Mouse (Mus musculus): ENCODE data around the gene Apba1. TPM values are rescaled to one million over a fixed set of nuclear protein-coding genes. Genes with fewer than 3 reads are reported as not detected.
A peak's percentile ranks its signal among the peaks of the same experiment; 100 is the strongest.

The Apba1 gene
- total RNA-seq, 2 experiments from 2014 or later = 7.3 to 7.6 TPM

DNA sequence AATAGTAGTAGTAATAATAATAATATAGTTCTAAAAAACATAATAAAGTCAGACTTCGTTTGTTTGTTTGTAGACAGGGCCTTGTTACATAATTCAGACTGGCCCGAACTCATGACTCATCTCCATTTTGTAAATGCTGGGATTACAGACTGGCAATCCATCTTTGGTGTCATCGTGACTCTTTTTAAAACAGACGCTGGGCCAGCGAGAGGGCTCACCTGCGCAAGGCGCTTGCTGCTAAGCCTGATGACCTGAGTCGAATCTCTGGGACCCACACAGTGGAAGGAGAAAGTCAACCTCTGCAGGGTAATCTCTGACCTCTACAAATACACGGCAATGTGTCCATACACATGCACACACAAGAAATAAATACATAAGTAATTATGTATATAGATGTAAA lies 207.7 kb downstream of the Apba1 start:
- no peak for DNase-seq
- intact Hi-C loops (cut with DNase I) = loop anchor here (10.0 kb wide), 2 partner anchors 392 to 422 kb away; no protein-coding TSS in a partner anchor

DNA sequence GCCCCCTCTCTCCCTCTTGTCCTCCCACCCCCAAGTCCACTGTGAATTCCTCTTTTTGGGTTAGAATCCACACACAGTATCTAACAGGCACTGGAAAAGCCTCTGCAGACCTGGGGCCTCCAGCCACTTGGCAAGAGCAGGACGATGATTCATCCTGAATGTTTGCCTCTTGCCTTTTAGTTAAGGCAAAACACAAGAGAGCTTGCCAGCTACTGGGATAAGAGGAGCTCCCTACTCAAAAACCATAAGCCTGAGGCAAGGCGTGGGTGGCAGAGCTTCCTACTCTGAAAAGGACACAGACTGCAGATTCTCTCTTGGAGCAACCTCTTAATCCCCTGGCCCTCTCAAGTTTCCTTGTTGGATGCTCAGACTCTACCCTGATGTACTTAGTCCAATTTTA lies 208.5 kb downstream of the Apba1 start:
- DNase-seq = peak; percentile 83 to 86
- intact Hi-C loops (cut with DNase I) = loop anchor here (10.0 kb wide), 2 partner anchors 392 to 422 kb away; no protein-coding TSS in a partner anchor

DNA sequence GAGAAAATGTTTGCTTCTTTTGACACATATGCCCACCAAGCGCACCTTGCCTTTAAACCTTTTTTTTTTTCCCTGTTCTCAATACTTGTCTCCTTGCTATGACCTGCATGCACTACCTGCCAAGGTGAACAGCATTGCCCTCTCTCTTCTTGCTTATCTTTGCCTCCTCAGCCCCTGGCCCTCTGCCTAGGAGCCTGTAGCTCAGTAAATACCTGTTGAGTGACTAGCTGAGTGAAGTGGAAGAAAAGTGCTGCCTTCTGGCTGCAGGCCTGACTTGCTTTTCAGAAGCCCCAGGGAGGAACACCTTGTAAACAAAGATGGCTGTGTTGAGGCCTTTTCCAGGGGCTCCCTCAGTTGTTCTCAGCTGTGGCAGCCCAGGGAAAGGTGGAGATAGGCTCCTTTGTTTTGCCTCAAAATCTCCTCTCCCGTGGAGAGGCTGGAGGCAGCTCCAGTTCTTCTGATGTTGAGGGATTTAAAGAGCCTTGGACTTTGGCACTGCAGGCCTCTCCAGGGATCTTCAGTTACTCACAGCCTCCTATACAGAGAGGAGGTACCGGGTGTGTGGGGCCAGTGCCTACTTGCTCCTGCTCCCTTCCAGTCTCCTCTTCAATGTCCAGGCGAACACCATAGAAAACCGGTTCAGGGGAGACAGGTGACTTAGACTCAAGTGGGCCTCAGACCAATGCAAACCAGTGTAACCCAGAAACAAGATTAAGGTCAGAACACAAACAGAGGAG lies 209.6 kb downstream of the Apba1 start:
- intact Hi-C loops (cut with DNase I) = loop anchor here (10.0 kb wide), 2 partner anchors 393 to 423 kb away; no protein-coding TSS in a partner anchor
- DNase-seq = peak; percentile 75

DNA sequence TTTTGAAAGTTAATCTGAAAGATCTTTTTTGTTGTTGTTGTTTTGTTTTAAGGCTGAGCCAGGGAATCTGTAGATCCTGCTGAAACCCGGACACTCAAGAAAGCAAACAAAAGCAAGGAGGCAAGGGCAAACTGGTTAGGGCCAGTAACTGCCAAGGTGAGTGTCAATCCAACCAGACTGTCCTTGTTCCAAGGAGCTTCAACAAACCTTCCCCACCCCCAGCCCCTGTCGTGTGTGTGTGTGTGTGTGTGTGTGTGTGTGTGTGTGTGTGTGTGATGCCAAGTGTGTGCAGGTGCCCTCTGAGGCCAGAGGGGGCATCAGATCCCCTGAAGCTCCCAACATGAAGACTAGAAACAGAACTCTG lies 210.2 kb downstream of the Apba1 start:
- no peak for DNase-seq
- intact Hi-C loops (cut with DNase I) = loop anchor here (10.0 kb wide), 2 partner anchors 394 to 424 kb away; no protein-coding TSS in a partner anchor

DNA sequence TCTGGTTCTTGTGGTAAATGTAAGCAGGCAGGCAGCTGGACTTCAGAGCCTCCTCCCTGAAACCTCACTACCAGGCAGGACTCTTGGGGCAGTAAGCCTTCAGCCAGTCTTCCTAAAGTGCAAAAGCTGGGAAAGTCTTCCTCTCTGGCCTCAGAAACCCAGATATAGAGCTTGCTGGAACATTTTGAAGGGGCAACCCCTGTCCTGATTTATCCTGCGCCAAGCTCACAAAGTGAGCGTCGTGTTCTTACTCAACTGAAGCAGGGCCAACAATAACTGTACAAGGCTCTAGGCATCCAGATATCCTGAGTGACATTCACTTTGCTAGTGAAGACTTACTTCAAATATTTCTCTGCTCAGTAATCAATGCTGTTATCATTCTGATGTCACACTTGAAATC lies 211.7 kb downstream of the Apba1 start:
- DNase-seq = peak in 1 of 2 experiments; percentile 28
- intact Hi-C loops (cut with DNase I) = no loop called here

DNA sequence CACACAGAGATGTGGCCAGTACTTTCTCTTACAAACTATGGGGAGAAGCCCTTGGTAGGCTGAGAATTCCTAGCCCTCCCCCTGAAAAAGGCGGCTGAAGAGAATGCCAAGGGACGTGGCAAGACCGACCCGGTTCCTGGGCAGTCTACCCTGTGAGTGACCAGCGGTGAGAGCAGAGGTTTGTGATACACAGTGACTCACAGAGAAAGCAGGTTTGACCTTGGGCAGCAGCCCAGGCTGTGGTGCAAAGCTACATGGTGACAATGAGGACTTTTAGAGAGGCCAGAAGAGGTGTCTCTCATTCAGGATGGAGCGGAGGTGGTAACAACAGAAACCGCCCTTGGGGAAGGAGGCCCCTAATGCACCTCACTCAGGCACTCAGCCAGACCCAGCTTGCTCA lies 212.7 kb downstream of the Apba1 start:
- peak; percentile 62 to 63 for DNase-seq
- intact Hi-C loops (cut with DNase I) = no loop called here

DNA sequence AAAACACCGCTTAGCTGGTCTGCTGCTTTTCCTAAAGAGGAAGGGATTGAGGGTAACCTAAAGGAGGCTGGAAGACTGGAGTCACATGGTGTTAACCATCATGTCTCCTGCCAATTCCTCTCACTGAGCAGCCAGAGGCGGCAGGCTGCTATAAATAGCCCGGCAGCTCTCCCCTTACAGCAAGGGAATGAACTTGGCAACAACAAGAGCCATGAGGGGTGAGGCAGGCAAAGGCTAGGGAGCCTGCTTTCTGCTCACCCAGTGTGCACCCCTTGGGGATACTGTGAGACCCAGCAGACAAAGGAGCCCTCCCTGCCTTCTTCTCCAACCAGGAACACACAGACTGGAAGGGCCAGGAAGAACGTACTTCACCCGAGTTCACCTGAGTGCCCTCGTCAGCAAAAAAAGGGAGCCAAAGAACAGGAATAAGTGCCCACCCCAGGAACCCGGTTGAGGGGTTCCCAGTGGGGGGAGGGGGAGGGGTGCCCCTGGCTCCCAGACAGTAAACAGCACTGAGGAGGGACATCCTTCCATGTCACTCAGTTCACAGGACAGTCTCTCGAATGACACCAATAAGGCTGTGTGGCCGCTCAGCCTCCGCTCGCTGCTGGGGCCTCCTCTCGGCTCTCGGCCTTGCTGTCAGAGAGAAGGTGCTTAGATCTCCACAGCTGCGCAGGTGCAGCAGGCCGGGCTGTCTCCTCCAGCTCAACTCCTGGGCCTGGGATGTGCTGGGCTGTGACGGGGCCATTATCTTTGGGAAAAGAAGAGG lies 214.4 kb downstream of the Apba1 start:
- peak; percentile 79 to 86 for DNase-seq
- intact Hi-C loops (cut with DNase I) = loop anchor here (2.0 kb wide), 1 partner anchor 58 kb away; the partner anchor contains the start of gene Fam189a2

DNA sequence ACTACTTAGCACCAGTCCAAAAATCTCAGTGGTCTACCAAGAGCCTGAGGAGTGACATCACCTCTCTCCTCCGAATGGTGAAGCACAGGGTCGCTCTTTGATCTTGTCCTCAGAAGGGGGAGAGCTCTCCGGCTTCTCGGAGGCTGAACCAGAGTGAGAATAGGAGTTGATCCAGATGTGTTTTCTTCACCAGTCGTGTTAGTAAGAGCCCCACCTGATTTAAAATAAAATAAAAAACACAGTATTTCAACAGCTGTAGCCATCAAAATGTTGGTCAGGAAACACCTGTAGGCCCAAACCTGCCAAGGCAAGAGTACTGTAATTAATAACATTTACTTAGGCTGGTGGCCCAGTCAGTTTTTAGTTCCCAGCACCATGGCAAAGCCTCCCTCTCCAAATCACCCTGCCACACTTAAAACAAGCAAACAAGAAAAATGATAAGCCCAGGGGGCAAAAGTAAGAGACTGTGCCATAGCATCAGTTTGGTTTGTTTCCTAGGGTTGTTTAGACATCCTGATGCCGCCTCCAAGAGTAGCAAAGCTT lies 219.3 kb downstream of the Apba1 start:
- intact Hi-C loops (cut with DNase I) = no loop called here
- DNase-seq = no peak

DNA sequence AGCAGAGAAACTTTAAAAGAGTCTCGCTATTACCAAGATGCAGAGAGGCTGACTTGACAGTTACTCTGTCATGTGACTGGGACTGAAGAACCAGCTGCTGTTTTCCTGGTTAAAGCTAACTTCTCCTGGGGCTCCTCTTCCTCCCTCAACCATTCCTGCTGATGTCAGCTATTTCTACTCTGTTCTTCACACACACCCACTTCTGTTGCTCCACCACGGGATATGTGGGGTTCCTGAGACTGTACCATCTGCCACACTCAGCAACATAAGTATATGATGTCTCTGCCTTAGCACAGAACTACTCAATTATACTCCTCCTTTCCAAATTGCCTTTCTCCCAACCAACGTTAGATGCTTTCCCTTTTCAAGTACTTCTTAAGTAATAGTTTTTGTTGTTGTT lies 221.9 kb downstream of the Apba1 start:
- intact Hi-C loops (cut with DNase I) = loop anchor here (5.0 kb wide), 1 partner anchor 122 kb away; no protein-coding TSS in a partner anchor
- DNase-seq = no peak

DNA sequence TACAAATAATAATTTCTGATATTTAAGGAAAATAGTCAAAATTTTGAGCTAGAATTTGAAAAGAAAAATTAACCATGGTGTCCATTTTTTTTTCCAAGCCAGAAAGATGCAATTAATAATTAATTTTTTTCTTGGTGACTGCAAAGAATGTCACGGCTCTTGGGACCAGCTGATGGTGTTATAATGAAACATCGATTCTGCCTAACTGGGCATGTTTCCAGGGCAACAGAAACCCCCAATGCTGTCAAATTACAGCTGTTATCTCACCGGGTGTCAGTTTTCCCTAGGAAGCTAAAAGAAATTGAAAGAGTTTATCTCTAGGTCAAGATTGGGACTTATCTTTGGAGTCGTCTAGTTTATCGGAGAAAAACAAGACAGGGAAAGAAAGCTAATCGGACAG lies 225.5 kb downstream of the Apba1 start:
- no peak for DNase-seq
- intact Hi-C loops (cut with DNase I) = loop anchor here (5.0 kb wide), 1 partner anchor 118 kb away; no protein-coding TSS in a partner anchor

DNA sequence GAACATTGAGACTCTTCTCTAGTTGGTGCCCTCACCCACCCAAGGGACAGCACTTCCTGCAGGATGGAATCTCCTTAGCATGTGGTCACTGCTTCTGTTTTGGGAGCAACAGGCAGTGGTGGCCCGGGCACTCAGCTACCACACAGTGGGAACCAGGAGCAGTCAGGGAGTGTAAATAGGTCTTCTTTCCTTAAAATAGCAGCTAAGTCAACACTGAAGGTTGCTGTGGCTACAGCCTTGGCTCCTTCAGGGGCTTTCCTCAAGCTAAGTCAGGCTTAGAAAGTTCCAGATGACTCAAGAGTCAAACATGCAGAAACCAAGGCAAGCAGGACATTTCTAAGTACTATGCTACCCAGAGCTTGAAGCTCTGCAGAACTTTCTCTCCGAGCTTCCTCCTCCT lies 228.6 kb downstream of the Apba1 start:
- intact Hi-C loops (cut with DNase I) = no loop called here
- DNase-seq = peak; percentile 34 to 38

DNA sequence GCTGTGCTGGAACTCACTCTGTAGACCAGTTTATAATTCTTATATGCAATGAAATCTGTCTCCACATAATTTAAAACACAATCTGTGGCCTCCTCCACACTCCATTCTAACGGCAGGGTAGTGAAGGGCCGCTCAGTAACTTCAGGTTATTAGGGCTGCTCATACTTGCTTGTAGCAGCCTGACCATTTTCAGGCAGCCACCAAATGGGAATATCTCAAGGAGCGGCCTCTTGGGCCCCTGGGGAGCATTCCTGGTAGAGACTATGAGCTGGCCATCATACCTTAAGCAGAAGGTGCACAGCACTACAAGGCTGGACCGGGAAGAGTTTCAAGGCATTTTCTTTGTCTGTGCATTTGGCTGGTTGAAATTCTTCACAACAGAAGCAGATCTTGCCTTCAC lies 229.5 kb downstream of the Apba1 start:
- intact Hi-C loops (cut with DNase I) = no loop called here
- no peak for DNase-seq

DNA sequence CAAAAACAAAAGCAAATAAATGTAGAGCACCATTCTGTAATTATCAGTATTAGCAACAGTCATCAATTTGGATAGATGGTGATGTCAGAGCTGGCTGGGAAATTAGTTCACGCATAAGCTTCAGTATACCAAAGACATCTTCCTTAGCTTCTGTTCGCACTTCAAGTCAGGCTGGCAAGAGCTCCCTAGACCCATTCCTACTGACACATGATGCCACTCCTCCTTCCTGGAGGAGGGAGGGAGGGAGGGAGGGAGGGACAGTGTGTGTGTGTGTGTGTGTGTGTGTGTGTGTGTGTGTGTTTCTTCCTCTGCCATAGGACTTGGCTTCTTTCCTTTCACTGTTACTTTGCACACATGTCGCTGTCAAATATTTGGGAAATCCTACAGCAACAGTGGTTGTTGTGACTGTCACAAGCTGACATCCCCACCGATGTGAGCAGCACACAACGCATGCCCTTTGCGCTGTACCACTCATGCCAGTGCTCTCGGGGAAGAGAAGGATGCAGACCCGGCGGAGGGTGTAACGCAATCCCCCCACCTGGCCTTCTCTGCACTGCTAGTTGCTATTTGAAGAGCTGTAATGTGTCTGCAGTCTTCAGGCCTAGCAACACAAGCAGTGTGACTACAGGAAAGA lies 237.2 kb downstream of the Apba1 start:
- intact Hi-C loops (cut with DNase I) = loop anchor here (2.0 kb wide), 1 partner anchor 33 kb away; no protein-coding TSS in a partner anchor
- no peak for DNase-seq

Other genes starting within 250 kb of the Apba1 start
- gene 1700028P14Rik, start 106.1 kb upstream of the Apba1 start, total RNA-seq (2021) = not detected
- gene Ptar1, start 71.5 kb upstream of the Apba1 start, total RNA-seq (2021) = 10 to 100 TPM; 24.9 to 26.4 TPM